Mouse (Mus musculus) limb, embryonic 14.5 days (tissue): Measurements from ENCODE around the gene Capg. TPM values are rescaled to one million over a fixed set of nuclear protein-coding genes. Genes with fewer than 3 reads are reported as not detected.

Experiments
- ATAC-seq: fragments of 200-750 bp; cut with Nextera tagmentation; 2 replicates; pipeline ENCODE4 v1.8.0; 2017; ENCODE audit warnings: low read depth, moderate number of reproducible peaks, moderate TSS enrichment; ENCODE audit not compliant: low FRiP score
- DNase-seq: peaks from one replicate; pipeline ENCODE4 v3.0.0-alpha.2; 2015; ENCODE audit warnings: low spot score
- H3K27ac ChIP-seq: fragments of 300-500 bp; sonication (generic); replicated peaks from 2 replicates; pipeline ENCODE4 v1.5.1; 2014; ENCODE audit warnings: low read depth, mild to moderate bottlenecking, low read length, moderate library complexity, mixed read lengths
- H3K27me3 ChIP-seq: fragments of 300-500 bp; sonication (generic); 2 replicates; pipeline ENCODE4 v1.6.1; 2014; ENCODE audit warnings: low read length, mixed read lengths; ENCODE audit not compliant: control insufficient read depth, insufficient read depth
- H3K36me3 ChIP-seq: fragments of 300-500 bp; sonication (generic); 2 replicates; pipeline ENCODE4 v1.6.1; 2014; ENCODE audit warnings: mild to moderate bottlenecking, low read length, moderate library complexity, mixed read lengths; ENCODE audit not compliant: control insufficient read depth, insufficient read depth
- H3K4me1 ChIP-seq: fragments of 300-500 bp; sonication (generic); 2 replicates; pipeline ENCODE4 v1.6.1; 2014; ENCODE audit warnings: antibody characterized with exemption, low read length, mixed read lengths; ENCODE audit not compliant: control insufficient read depth, insufficient read depth
- H3K4me2 ChIP-seq: fragments of 300-500 bp; sonication (generic); replicated peaks from 2 replicates; pipeline ENCODE4 v1.6.1; 2014; ENCODE audit warnings: low read depth, mild to moderate bottlenecking, low read length, moderate library complexity; ENCODE audit not compliant: severe bottlenecking
- H3K4me3 ChIP-seq: fragments of 300-500 bp; sonication (generic); replicated peaks from 2 replicates; pipeline ENCODE4 v1.5.1; 2014; ENCODE audit warnings: low read length
- H3K9ac ChIP-seq: fragments of 300-500 bp; sonication (generic); 2 replicates; pipeline ENCODE4 v1.6.1; 2014; ENCODE audit warnings: mild to moderate bottlenecking, low read depth, low read length, moderate library complexity; ENCODE audit not compliant: severe bottlenecking
- H3K9me3 ChIP-seq: fragments of 300-500 bp; sonication (generic); 2 replicates; pipeline ENCODE4 v1.6.1; 2016; ENCODE audit warnings: low read length; ENCODE audit not compliant: control insufficient read depth
- POLR2A ChIP-seq: fragments of 200-500 bp; IDR thresholded peaks from 2 replicates; pipeline ENCODE4 v1.8.0; 2012; ENCODE audit warnings: inconsistent platforms, mild to moderate bottlenecking, moderate library complexity, borderline replicate concordance; ENCODE audit not compliant: insufficient read depth, insufficient read length; ENCODE audit errors: extremely low read depth
- WGBS: fragments of 180-500 bp; shearing (Covaris S2); extraction: QIAGEN DNeasy Blood & Tissue Kit; methylation state at CpG from one replicate; pipeline ENCODE4 v1.1.7; 2014; 5-methylcytosine and 5-hydroxymethylcytosine counted together
- polyA plus RNA-seq, 2 experiments: library from polyadenylated mRNA; depleted of rRNA in 1 of 2; stranded (reverse) in 1 of 2; unstranded in 1 of 2; fragments of >200 nt; fragmentation: Nextera tagmentation in 1 of 2; extraction: Ambion mirVana in 1 of 2; gene quantifications; 2 replicates each; pipeline versions ENCODE4 v1.2.1 to v1.2.3; 2012 to 2014

Capg gene
- polyA plus RNA-seq, 2 experiments, result 30.9 to 86.6 TPM

DNA sequence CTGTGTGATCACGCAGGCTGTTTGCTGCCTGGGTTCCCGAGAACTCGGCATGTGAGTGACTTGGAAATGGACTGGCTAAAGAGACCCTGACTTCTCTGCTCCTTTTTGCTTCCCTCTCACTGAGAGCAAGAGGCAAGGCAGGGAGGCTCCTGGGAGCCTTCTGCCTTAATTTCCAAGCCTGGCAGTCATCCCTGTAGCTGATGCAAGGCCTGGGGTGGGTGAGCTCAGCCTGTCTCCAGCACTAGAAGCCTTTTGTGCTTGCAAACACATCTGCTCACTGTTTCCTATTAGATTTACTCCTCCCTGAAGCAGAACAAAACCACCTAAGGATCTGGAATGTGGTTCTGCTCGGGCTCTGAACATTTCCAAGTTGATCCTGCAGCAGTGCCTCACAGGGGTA is 35.6 kb upstream of the Capg start:
- Histone ChIP-seq H3K27me3 (no peaks in the 10 kb centered on the region), H3K4me2 (no peak overlapping the region), H3K4me3 (no peak overlapping the region), H3K27ac (peak overlapping the region; percentile 74), H3K4me1 (peaks cover 28% of the 10 kb centered on the region), H3K9me3 (no peaks in the 10 kb centered on the region), H3K9ac (peak overlapping the region; percentile 36; the same call in 1 of the 2 replicates), H3K36me3 (no peaks in the 10 kb centered on the region)
- TF ChIP-seq POLR2A, result no peak
- DNase-seq (peak; percentile 48), ATAC-seq (no peak)
- WGBS, result 50% methylated on average over 4 of the region's 4 CpGs

DNA sequence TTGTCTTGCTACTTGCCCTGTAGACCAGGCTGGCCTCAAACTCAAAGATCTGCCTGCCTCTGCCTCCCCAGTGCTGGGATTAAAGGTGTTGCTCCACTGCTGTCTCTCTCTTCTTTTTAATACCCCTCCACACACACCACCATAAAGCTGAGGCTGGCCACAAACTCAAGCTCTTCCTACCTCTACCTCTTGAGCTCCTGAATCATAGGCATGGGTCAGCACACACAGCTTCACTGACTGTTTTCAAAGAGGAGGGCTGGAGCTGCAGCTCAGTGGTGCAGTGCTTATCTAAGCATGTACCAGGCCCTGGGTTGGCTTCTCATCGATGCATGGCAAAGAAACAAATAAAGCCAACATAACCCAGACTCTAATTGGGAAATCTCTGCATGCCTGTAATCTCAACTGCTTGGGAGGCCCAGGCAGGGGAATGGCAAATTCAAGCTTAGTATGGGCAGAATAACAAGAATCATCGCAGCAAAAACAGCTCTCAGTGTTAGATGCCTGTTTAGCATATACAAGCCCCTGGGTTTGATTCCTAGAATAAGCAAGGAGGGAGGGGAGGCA is 34.2 kb upstream of the Capg start:
- peaks cover 22% of the 10 kb centered on the region for H3K4me1 ChIP-seq
- H3K4me2 ChIP-seq, result no peak overlapping the region
- WGBS, result 78% methylated on average over 2 of the region's 2 CpGs
- TF ChIP-seq POLR2A, result no peak
- H3K9ac ChIP-seq, result no peak overlapping the region
- no peak for DNase-seq
- no peaks in the 10 kb centered on the region for H3K27me3 ChIP-seq
- H3K9me3 ChIP-seq, result no peaks in the 10 kb centered on the region
- ATAC-seq, result no peak
- H3K4me3 ChIP-seq, result no peak overlapping the region
- no peaks in the 10 kb centered on the region for H3K36me3 ChIP-seq
- 0 out of 2 replicates have a peak overlapping the region, but pooled peaks have one; percentile 5 for H3K27ac ChIP-seq

DNA sequence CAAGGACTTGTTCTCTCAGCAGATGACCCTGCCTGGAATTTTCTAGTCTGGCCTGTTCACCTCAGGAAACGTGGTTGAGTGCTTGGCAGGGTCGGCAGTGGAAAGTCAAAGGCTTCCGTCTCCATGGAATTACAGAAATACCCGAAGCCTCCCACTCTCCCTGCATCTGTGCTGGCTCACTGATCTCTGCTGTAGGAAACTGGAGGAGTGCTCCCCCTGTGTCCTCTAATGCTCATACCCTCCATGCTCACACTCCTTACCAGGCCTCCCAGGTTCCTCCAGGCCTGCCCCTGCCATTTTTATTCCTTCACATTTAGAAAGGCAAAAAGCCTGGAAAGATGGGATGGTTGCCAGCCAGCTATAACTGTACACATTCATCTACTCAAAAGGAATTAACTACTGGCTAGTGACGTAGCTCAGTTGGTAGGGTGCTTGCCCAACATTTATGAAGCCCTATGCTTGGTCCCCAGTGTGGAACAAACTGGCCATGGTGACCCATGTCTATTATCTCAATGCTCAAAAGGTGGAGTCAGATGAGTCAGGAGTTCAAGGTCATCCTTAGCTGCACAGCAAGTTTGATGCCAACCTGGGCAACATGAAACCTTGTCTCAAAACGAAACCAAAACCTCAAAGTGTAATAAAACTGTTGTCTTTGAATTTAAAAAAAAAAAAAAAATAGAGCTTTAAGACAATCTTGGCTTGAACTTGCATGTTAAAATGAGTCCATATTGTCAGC is 33.3 kb upstream of the Capg start:
- no peak for ATAC-seq
- Histone ChIP-seq H3K27ac (no peak overlapping the region), H3K9ac (no peak overlapping the region), H3K9me3 (no peaks in the 10 kb centered on the region), H3K4me3 (no peak overlapping the region), H3K4me2 (no peak overlapping the region), H3K4me1 (peaks cover 22% of the 10 kb centered on the region), H3K36me3 (no peaks in the 10 kb centered on the region), H3K27me3 (no peaks in the 10 kb centered on the region)
- DNase-seq, result peak; percentile 33
- WGBS, result 65% methylated on average over 6 of the region's 6 CpGs
- no peak for TF ChIP-seq POLR2A

DNA sequence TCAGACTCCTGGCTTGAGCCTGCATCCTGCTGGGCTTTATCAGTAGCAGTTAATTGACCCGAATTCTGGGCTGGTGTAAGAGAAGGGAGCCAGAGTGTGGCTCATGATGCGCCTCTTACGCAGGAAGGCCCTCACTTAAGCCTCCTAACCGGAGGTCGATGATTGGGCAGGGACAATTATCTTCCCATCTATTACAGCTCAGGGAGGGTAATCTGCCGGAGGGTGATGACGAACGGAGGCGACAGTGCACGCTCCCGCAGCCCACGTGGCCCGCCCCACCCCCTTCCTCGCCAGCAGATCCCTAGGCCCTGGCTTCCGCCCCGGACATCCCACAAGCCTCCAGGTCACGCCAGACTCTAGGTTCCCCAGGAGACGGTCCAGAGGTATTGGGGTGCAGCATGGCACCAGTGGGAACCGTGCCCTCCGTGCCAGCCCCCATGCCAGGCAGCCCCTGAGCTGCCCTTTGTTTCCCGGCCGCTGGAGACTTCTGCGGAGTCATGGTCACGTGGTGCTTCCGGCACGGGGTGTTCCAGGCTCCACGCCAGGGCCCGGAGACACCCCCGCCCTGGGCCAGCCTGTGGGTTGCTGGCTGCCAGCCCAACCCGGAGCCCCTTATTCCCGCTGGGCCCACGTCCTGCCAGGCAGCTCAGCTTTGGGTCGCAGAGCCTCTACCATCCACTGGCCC is 31.7 kb upstream of the Capg start:
- no peaks in the 10 kb centered on the region for H3K36me3 ChIP-seq
- TF ChIP-seq POLR2A, result no peak
- peak overlapping the region; percentile 23 for H3K4me3 ChIP-seq
- peak overlapping the region; percentile 65 for H3K9ac ChIP-seq
- peaks cover 22% of the 10 kb centered on the region for H3K4me1 ChIP-seq
- H3K27me3 ChIP-seq, result no peaks in the 10 kb centered on the region
- H3K27ac ChIP-seq, result peak overlapping the region; percentile 94
- ATAC-seq (peak; percentile 86), DNase-seq (peak; percentile 61)
- WGBS, result 7% methylated on average over 30 of the region's 33 CpGs
- H3K4me2 ChIP-seq, result peak overlapping the region; percentile 60
- no peaks in the 10 kb centered on the region for H3K9me3 ChIP-seq

DNA sequence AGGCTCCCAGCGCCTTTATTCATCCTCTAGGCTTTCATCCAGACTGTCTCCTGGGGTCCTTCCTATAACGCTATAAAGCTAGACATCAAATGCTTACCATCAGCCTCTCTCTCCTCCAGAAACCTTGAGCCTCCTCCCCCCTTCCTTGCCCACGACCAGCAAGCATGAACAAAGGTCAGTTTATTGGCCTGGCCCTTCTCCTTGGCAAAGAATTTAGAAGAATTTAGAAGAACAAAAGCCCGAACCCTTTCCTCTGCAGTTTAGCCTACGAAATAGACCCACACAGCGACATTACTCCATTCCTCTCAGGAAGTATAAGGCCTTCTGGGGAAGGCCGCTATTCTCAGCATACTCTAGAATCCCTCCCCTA is 31.1 kb upstream of the Capg start:
- ATAC-seq, result peak; percentile 19; the same call in 1 of the 2 replicates
- Histone ChIP-seq H3K4me1 (peaks cover 22% of the 10 kb centered on the region), H3K9ac (peak overlapping the region; percentile 65)

More for the DNA sequence above, 31.1 kb upstream of the Capg start:
- TF ChIP-seq POLR2A, result no peak
- no peak for DNase-seq
- Histone ChIP-seq H3K27ac (peak overlapping the region; percentile 94), H3K9me3 (no peaks in the 10 kb centered on the region), H3K4me3 (peak overlapping the region; percentile 23; the same call in 1 of the 2 replicates), H3K27me3 (no peaks in the 10 kb centered on the region), H3K36me3 (no peaks in the 10 kb centered on the region), H3K4me2 (peak overlapping the region; percentile 60)
- WGBS, result 40% methylated on average over 7 of the region's 7 CpGs
